Mouse (Mus musculus): ENCODE results near the gene Hivep3.

The Hivep3 gene

DNA sequence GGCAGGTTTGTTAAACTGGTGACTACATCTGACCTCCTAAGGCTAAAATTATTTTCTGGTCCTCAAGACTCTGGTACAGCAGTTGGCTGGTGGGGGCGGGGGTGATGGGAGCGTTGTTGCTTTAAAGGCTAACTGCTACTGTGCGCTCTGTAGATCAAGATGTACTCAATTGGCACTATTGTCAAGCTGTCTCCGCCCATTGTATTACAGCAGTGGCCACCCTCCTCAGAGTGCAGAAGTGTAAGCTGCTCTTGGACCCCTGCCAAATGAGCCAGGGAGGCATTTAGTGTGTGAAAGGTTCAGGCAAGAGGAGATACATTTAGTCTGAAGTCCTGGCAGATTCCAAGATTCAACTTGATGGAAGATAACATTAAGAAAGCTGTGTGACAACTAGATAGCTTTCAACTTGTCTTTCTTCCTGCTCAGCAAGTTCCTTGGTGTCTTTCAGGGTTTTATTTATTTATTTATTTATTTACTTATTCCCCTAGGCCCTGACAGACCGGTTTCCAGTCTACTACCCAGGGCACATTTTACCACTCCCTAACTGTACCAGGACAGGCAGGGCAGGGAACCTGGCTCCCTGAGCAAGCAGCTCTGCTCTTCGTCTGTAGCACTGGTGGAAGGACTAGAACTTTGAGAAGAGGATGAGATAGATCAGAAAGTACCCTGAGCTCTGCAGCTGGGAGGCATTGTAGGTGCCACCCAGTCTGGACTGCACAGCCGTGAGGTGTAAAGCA lies 83.2 kb downstream of the Hivep3 start:
- peak; percentile 48 for DNase-seq

DNA sequence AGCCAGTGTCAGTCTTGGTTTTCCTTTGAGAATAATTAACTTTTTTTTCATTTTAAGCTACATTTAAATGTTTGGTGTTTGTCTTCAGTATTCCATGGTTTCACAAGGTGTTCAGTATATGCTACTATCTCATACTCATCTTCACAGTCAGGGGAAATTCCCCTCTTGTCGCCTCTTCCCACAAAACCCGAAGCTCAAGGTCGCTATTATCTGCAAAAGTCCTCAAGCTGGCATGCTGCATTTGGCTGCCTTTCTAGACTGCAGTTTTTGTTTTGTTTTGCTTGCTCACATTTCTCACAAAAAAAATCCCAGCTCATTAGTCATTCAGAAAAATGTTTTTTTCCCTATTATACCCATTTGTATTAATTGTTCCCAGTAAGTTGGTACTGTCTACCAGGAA lies 92.4 kb downstream of the Hivep3 start:
- no peak for DNase-seq

DNA sequence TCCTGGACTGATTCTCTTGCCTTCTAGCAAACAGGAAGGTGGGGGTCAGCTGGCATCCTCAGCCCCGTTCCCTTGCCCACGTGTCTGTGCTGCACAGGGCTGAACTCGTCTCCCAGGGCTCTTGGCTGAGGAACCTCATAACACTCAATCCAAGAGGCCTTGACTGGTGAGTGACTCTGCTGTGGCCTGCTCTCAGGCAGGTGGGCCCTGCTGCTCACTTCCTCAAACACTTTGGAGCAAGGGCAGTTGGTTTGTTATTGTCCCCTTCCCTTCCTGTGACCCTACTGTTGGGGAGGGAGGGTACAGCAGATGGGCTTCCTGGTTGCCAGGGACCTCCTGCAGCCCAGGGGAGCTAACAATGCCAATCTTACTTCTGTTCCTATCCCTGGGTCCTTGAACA lies 94.8 kb downstream of the Hivep3 start:
- DNase-seq = peak; percentile 46

DNA sequence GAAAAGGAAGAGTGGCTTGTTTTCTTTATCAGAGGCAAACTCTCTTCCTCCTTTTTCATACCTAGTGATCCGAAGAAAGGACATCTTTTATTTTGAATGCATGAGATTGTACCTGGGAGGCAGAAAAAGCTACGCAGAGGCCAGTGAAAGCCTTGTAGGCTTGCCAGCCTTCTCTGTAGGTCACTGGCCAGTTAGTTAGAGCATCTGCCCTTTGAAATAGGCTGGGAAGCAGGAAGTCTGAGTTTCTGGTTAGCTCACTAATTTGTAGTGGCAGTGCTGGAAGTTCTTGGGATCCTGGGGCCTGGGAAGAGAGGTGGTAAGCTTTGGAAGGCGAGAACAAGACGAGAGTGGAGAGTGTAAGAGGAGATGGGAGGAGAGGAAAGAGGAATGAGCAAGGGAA lies 95.4 kb downstream of the Hivep3 start:
- no peak for DNase-seq

DNA sequence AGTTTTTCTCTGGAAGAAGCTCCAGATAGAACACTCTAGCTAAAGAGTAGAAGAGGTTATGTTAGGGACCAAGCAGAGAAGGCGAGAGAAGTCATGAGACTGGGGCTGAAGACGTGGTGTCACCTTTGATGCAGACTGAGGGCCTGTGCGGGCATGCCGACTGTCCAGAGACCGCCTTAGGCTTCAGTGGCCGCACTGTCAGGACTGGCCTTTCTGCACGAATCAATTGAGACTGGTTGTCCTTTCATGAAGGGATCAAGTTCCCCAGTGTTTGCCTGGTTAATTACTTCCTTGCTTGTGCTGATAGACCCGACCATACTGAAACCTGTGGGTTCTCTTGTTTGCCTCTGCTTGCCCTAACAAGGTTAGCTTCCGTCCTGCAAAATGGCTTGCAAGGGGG lies 99.7 kb downstream of the Hivep3 start:
- DNase-seq = no peak

DNA sequence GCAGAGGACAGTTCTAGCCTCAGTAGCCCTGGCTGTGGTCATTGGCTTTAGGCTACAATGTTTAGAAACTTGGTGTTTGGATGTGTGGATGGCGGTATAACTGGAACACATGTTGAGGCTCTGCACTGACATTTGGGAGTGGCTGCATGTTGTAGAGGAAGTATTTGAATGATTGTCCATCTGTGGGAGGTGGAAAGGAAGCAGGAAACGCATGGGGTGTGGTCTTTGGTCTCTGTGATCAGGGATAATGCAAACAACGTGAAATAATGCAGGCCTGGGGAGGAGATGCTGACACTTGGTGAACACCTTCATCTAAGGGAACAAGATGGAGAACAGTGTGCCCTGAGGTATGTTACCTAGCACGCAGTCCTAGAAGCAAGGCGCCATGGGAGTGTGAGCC lies 100.3 kb downstream of the Hivep3 start:
- no peak for DNase-seq

DNA sequence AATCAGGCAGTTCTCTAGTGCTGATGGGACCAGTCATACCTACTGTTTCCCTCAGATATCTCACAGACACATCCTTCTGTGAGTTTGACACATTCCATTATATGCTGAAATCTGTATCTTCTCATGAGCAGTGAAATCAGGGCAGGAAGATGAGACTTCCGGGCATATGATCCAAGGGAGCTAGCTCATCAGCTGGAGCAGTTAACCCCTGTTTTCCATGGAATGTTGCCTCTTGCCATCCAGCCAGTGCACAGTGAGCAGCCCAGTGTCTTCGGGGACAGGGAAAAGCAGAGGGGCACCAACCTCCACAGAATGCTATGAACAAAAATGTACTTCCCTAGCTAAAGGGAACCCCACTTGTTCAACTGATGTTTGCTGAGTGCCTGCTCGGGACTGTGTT lies 102.6 kb downstream of the Hivep3 start:
- DNase-seq = no peak

DNA sequence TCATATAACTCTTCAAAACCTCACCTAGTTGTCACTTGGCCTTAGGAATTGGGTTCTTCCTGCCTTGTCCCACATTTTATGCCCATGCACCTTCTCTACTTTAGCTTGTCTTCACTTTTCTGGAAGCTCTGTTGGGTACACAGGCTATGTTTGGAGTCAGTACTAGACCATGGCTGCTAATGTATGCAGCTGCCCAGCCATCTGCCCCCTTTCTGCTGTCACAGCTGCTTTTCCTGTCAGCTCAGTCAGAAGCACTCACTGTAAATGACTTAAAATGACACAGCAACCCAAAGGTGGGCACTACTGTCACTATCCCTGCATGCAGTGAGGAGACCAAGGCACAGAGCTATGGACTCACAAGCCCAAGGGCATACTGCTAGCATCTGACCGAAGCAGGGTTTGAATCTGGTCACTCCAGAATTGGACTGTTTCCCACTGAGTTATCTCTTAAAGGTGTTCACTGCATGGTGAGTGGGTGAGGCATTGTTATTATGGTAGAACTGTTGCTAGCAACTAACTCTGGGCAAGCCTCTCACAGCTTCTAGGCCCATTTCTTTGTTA lies 104.0 kb downstream of the Hivep3 start:
- no peak for DNase-seq

DNA sequence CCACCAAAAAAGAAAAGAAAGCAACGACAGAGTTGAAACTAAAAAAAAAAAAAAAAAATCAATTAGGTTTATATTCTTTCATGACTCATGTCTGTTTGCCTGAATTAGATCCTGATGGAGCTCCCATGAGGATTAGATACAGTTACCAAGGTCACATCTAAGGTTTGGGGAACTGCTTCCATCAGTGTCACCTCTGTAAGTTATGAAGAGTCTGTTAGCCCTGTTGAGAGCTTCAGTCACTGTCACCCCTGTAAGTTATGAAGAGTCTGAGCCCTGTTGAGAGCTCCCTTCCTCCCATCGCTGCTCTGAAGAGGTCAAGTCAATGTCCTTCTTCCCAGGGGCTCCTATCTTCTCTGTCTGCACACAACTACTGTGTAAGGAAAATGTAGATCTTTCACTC lies 104.7 kb downstream of the Hivep3 start:
- DNase-seq = no peak

DNA sequence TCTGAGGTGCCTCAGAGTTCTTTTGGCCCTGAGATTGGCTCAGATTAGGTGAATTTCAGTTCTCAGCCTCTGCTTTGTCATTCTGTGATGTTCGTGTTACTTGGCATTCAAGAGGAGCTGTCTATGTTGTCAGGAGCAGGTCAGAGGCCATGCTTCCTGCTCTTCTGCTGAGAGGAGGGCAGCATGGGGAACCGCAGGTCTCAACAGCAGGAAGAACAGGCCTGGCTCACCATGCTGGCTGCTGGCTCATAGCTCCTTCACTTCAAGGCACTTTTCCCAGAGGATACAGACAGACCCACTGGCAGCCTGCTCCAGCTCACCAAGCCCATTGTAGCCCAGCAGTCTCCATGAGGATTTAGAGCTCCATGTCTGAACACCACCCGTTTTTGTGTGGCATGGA lies 109.7 kb downstream of the Hivep3 start:
- no peak for DNase-seq

DNA sequence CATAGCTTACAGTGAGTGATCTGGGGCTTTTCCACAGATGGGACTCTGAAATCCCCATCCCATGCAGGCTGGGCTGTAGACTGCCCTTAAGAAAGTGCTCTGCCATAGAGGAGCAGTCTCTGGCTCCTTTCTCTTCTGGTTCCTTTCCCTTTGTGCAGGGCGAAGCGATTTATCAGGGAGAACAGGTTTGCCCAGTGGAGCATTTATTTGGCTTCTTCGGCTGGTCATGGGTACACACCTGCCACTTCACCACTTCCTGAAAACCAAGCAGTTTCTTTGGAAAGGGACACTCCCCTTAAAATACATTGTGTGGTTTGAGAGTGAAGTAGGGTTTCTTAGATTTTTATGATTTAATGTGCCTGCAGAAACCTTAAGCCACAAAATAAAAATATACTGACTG lies 110.7 kb downstream of the Hivep3 start:
- no peak for DNase-seq

DNA sequence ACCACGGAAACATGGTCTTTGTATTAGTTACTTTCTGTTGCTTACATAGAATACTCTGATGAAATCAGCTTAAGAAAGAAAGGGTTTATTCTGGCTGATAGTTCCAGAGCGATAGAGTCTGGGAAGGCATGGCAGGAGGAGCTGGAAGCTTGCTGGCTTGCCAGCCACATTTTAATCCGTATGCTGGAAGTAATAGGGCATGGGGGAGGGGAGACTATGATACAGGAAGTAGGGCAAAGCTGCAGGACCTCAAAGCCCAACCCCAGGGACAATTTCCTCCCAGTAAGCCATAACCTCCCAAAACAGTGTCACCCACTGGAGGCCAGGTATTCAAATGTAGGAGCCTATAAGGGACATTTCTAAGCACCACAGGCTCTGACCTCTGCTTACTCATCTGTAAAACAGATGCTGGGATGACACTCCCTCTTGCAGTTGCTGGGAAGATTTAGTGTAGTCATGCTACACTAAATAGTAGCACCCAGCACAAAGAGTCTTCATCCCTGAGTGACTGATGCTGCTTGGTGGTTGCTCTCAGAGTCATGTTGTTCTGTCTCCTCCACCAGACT lies 112.1 kb downstream of the Hivep3 start:
- no peak for DNase-seq

DNA sequence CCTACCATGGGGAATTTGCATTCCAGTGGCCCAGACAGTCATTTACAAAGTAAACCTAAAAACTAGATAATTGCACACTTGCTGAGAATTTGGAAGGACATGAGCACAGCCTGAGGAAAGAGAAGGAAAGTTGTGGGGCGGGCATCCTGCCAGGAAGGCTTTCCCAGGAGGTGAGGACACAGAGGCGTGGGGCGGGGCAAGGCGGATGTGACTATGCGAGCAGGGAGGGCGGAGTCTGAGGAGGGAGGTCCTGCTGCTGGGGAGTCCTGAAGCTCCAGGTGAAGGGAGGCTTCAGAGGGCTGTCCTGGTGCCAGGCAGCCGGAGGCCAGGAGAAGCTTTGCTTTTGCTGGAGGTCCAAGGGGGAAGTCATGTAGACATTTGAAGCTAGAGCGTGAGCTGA lies 118.9 kb downstream of the Hivep3 start:
- no peak for DNase-seq

DNA sequence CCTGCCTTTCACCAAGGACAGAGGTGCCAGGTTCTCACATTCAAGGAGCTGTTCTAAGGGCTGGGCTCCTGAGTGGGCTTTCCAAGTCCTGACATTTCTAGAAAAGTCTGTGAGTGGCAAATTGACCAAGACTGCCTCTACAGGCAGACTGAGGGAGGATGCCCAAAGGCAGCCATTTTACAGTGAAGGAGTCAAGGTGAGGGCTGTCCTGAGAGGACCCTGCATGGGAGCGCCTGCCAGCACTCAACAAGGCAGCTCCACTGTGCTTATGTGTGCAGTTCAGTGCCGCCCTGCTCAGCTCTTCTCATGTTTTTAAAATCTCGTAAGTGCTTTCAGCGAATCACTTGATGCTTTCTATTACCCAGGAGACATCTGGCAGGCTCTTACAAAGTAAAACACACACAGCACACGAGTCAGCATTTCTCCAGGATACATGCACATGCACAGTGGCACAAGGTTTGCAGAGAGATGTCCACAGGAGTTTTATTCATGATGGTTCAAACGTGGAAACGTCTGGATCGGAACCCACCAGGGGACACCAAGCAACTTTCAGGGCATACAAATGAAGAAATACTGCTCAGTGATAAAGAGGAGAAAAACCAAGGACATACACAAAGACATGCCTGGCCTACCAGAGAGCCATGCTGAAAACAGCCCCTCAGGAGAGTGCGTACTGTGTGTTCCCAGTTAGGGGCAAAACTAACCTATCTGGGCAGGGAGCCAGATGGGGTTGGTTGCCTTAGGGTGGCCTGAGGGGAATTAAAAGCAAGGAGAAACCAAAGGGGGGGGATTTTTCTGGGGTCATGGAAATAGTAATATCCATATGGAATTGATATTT lies 120.9 kb downstream of the Hivep3 start:
- DNase-seq = no peak

DNA sequence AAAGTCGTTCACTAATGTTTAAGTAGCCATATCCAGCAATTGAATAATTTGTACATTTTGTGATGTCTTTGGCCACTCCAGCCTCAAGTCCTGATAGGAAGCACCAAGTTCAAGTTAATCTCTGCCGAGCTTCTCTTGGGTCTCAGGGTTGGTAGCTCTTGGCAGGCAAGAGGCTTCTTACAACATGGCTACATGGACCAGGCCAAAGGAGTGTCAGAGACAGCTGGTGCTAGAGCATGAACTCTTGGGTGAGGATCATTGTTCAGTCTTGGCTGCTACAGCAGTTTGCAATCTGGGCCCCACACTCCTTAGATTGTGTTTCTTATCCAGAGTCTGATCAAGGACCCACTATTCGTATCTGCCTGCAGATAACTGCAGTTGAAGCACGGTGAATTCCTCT lies 125.9 kb downstream of the Hivep3 start:
- DNase-seq = no peak

DNA sequence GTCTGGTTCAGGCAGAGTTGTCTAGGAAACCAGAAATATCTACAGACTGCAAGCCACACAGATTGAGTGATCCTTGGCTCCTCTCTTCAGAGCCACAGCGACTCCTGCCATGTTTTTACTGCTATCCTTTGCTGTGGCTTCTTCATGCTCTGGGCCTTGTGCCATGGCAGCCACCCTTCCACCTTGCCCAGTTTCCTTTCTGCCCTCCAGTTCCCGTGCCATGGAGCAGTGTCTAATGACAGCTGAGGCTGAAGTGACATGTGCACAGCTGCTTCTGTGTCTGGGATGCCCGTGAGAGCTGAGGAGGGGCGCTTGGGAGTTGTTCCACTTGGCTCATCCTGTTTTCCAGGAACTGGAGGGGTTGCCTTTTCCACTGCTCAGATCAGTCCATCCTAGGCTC lies 127.4 kb downstream of the Hivep3 start:
- DNase-seq = no peak

DNA sequence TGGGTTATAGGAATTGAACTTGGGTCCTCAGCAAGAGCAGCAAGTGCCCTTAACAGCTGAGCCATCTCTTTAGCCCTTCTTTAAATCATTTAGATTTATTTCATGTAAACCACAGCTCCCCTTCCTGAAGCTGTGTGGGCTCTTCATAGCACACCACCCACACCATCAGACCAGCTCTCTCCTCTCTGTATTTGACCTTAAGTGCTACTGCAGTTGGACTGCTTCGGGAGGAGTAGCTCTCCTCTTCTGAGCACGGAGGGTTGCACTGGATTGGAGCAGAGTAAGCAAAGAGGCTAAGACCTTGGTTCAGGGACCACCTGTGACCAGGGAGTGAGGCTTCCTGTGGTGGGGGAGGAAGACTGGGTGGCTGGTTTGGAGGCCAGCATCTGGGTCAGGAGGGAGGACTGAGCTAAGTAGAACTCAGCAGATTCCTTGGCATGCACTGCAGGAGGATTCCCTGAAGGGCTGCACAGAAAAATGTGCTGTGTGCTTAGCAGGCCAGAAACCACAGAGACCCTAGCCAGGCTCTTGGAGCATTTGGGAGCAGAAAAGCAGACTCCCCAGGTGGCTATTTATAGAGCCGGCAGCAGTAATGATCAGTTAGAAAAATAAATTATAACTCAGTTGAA lies 132.4 kb downstream of the Hivep3 start:
- no peak for DNase-seq

DNA sequence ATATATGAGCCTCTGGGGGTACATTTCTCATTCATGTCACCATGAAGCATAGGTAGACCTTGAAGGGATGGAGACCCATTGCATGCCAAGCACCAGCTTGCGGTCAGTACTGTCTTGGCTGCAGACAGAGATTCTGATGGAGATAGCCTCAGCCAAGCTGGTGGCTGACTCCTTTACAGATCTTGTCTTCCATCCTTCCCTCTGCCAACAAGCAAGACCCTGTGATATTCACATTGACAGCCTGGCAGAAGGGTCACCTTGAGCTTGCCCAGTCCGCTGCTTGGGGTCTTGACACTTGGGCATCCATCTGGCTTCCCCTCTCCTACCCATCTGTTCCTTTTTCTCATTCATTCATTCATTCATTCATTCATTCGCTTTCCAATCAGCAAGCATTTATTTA lies 133.5 kb downstream of the Hivep3 start:
- DNase-seq = no peak

DNA sequence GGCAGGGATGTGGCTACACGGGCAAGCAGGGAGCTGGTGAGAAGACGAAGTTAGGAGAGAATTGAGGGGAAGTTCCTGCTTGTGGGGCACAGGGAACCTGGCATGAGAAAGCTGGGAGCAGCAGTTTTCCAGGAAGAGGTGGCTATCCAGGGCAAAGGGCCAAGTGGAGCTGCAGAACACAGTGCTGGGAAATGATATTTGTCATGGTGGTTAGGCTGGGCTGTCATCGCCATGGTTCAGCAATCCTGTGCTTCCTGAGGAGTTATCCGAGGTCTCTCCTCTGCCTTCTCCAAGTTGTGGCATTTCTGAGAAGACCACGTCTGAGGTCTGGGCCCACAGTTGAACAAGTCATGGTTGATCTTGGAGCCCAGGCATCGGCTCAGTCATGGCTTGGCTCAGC lies 136.8 kb downstream of the Hivep3 start:
- peak; percentile 74 for DNase-seq

DNA sequence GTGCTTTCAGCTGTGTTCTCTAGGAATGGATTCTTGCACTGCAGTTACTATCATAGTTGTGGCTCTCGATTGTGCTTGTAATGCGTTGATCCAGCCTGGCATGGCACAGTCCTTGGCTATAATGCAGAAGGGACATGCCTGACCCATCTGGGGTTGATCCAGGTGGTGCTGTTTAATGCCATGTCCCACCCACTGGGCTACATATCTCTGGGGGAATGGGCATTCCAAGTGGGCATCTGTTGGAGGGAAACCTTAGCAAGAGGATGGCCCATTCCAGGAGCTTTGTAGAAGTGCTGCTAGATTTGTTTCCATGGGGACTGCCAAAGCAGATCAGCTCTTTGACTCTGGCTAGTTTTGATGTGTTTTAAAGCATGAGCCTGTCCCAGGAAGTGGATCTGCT lies 137.9 kb downstream of the Hivep3 start:
- peak; percentile 42 for DNase-seq

DNA sequence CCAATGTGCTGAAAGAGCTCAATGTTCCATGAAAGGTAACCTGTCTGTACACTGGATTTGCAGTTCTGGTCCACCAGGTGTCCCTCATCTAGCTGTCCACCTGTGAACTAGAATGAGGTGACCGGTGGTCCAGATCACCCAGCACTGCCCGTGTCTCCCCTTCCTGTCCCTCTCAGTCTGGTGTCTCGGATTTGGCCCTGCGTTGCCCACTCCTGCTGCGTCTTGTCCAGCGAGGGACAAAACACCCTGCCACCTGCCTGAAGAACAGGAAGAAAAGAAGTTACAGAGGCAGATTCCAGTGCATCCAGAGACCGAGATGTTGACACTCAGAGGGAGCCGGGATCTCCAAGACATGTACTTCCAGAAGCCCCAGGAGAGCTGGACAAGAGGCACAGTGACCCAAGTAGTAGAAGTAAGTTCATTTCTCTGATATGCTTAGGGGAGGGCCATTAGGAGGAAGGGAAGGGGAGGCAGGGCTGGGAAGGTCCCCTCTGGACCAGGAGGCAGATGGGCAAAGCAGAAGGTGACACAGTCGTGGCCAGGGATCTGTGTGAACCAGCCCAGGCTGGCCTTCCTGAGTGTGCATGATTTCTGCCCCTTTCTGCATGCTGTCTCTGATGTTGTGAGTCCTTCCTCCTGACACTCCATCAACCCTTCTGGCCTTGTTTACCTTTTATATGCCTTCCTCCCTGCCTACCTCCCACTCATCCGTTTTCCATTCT lies 138.4 kb downstream of the Hivep3 start:
- DNase-seq = peak; percentile 55

DNA sequence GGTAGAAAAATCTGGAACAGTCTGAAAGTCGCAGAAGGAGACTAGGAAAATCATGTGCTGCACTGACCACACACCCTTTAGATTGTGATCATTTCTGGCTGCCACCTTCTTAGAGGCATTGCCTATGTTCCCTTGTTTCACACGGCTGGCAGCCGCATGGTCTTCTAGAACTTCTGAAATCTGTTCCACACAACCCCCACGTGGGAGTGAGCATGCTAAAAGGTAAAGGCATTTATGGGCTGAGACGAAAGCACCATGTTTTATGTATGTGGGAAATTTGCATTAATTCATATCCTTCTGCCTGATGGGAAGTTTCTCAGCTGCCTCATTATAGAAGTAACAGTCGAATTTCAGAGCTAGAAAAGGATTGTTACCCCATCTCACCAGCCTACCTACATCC lies 140.4 kb downstream of the Hivep3 start:
- no peak for DNase-seq

DNA sequence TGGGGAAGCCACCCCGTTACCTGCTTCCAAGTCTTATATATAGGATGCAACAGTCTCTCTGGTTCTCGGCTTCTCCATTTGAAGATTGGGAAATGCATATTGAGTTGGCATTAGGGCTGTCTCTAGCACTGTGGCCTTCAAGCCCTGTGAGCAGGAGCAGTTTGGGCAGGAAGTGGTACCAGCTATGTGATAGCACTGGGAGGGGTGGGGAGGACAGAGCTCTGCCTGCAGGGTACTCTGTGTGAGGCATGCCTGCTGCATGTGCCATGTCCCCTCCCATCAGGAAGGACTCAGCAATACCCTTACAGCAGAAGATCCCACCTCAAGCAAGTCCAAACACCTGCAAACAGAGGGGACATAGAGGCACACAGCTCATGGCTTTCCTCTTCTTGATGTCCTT lies 142.0 kb downstream of the Hivep3 start:
- no peak for DNase-seq

Measured in cerebellum, adult 8-10 months (tissue).